Mouse (Mus musculus) forebrain, embryonic 11.5 days (tissue): ENCODE results near the gene Cck. TPM values are rescaled to one million over a fixed set of nuclear protein-coding genes. Genes with fewer than 3 reads are reported as not detected.
A peak's percentile ranks its signal among the peaks of the same experiment; 100 is the strongest.

Experiments used
- ATAC-seq: fragments of 200-750 bp; cut with Nextera tagmentation; replicated peaks from 2 replicates; pipeline ENCODE4 v1.8.0; 2017; ENCODE audit warnings: moderate TSS enrichment; ENCODE audit not compliant: low FRiP score
- DNase-seq: peaks from one replicate; pipeline ENCODE4 v3.0.0-alpha.2; 2017; ENCODE audit warnings: low spot score
- H3K27ac ChIP-seq: fragments of 300-500 bp; sonication (generic); 2 replicates; pipeline ENCODE4 v1.5.1; 2014; ENCODE audit warnings: low read depth, low read length
- H3K27me3 ChIP-seq: fragments of 300-500 bp; sonication (generic); 2 replicates; pipeline ENCODE4 v1.6.1; 2014; ENCODE audit warnings: mild to moderate bottlenecking, low read length, mixed read lengths; ENCODE audit not compliant: control insufficient read depth, insufficient read depth
- H3K36me3 ChIP-seq: fragments of 300-500 bp; sonication (generic); 2 replicates; pipeline ENCODE4 v1.6.1; 2014; ENCODE audit warnings: mild to moderate bottlenecking, low read length, moderate library complexity, mixed read lengths; ENCODE audit not compliant: control insufficient read depth, insufficient read depth
- H3K4me1 ChIP-seq: fragments of 300-500 bp; sonication (generic); replicated peaks from 2 replicates; pipeline ENCODE4 v1.6.1; 2014; ENCODE audit warnings: low read length, mixed read lengths; ENCODE audit not compliant: control insufficient read depth, insufficient read depth
- H3K4me2 ChIP-seq: fragments of 300-500 bp; sonication (generic); 2 replicates; pipeline ENCODE4 v1.6.1; 2014; ENCODE audit warnings: low read depth, mild to moderate bottlenecking, low read length, moderate library complexity, mixed read lengths; ENCODE audit not compliant: severe bottlenecking
- H3K4me3 ChIP-seq: fragments of 300-500 bp; sonication (generic); 2 replicates; pipeline ENCODE4 v1.5.1; 2014; ENCODE audit warnings: low read depth, low read length
- H3K9ac ChIP-seq: fragments of 300-500 bp; sonication (generic); 2 replicates; pipeline ENCODE4 v1.6.1; 2014; ENCODE audit warnings: low read length
- H3K9me3 ChIP-seq: fragments of 300-500 bp; sonication (generic); 2 replicates; pipeline ENCODE4 v1.6.1; 2016; ENCODE audit warnings: low read length, mixed read lengths; ENCODE audit not compliant: control insufficient read depth
- WGBS: fragments of 180-500 bp; shearing (Covaris S2); extraction: QIAGEN DNeasy Blood & Tissue Kit; methylation state at CpG from one replicate; pipeline ENCODE4 v1.1.7; 2014; 5-methylcytosine and 5-hydroxymethylcytosine counted together
- polyA plus RNA-seq: library from polyadenylated mRNA; unstranded; fragments of >200 nt; fragmentation: Nextera tagmentation; extraction: Ambion mirVana; gene quantifications from 2 replicates; pipeline ENCODE4 v1.2.1, GENCODE M21; 2014

Cck gene
- polyA plus RNA-seq, 1 experiment from 2014 or later: 2.5 TPM

GRCm38 (mm10) chr9:121475488-121476452, 19.7 kb downstream of the Cck start:
- Histone ChIP-seq H3K4me2 (no peak overlapping the region), H3K27me3 (no peaks in the 10 kb centered on the region; the same call in 1 of the 2 replicates), H3K4me1 (peaks cover 2% of the 10 kb centered on the region; the same call in 1 of the 2 replicates), H3K9me3 (no peaks in the 10 kb centered on the region), H3K36me3 (no peaks in the 10 kb centered on the region; the same call in 1 of the 2 replicates), H3K9ac (no peak overlapping the region), H3K27ac (no peak overlapping the region), H3K4me3 (no peak overlapping the region)
- 84% methylated on average over 16 of the region's 16 CpGs for WGBS
- DNase-seq: no peak
- ATAC-seq: no peak

GRCm38 (mm10) chr9:121474771-121475170, 20.7 kb downstream of the Cck start:
- no peaks in the 10 kb centered on the region for H3K9me3 ChIP-seq
- WGBS: 78% methylated on average over 5 of the region's 5 CpGs
- H3K4me3 ChIP-seq: no peak overlapping the region
- no peak overlapping the region for H3K4me2 ChIP-seq
- no peak overlapping the region for H3K27ac ChIP-seq
- ATAC-seq (no peak), DNase-seq (no peak)
- peaks cover 2% of the 10 kb centered on the region; the same call in 1 of the 2 replicates for H3K4me1 ChIP-seq
- H3K36me3 ChIP-seq: no peaks in the 10 kb centered on the region; the same call in 1 of the 2 replicates
- H3K9ac ChIP-seq: no peak overlapping the region
- H3K27me3 ChIP-seq: no peaks in the 10 kb centered on the region; the same call in 1 of the 2 replicates

- no peak overlapping the region for H3K4me3 ChIP-seq
- DNase-seq: no peak
- H3K4me1 ChIP-seq: no peaks in the 10 kb centered on the region
- H3K27me3 ChIP-seq: no peaks in the 10 kb centered on the region
- ATAC-seq: no peak
- no peaks in the 10 kb centered on the region; the same call in 1 of the 2 replicates for H3K36me3 ChIP-seq
- no peak overlapping the region for H3K9ac ChIP-seq
- no peak overlapping the region for H3K27ac ChIP-seq
- H3K9me3 ChIP-seq: no peaks in the 10 kb centered on the region
- 82% methylated on average over 6 of the region's 6 CpGs for WGBS
- H3K4me2 ChIP-seq: no peak overlapping the region
Observed at GRCm38 (mm10) chr9:121469711-121470110, 25.8 kb downstream of the Cck start.

- ATAC-seq (no peak), DNase-seq (no peak)
- Histone ChIP-seq H3K27me3 (no peaks in the 10 kb centered on the region), H3K9ac (no peak overlapping the region), H3K4me2 (no peak overlapping the region), H3K27ac (no peak overlapping the region), H3K36me3 (peaks cover 2% of the 10 kb centered on the region; the same call in 1 of the 2 replicates), H3K4me3 (no peak overlapping the region), H3K9me3 (no peaks in the 10 kb centered on the region), H3K4me1 (no peaks in the 10 kb centered on the region)
- WGBS: 85% methylated on average over 11 of the region's 11 CpGs
Observed at GRCm38 (mm10) chr9:121467460-121467859, 28.0 kb downstream of the Cck start.

- no peak for ATAC-seq
- H3K4me1 ChIP-seq: no peaks in the 10 kb centered on the region
Observed at GRCm38 (mm10) chr9:121460527-121460926, 35.0 kb downstream of the Cck start.

GRCm38 (mm10) chr9:121459950-121460349, 35.5 kb downstream of the Cck start:
- Histone ChIP-seq H3K4me3 (no peak overlapping the region), H3K36me3 (peaks cover 2% of the 10 kb centered on the region; the same call in 1 of the 2 replicates), H3K9me3 (no peaks in the 10 kb centered on the region), H3K4me2 (no peak overlapping the region), H3K4me1 (no peaks in the 10 kb centered on the region), H3K27ac (no peak overlapping the region), H3K9ac (no peak overlapping the region), H3K27me3 (no peaks in the 10 kb centered on the region)
- DNase-seq: no peak
- 88% methylated on average over 2 of the region's 2 CpGs for WGBS
- no peak for ATAC-seq

More at GRCm38 (mm10) chr9:121460527-121460926, 35.0 kb downstream of the Cck start:
- 83% methylated on average over 15 of the region's 16 CpGs for WGBS
- no peaks in the 10 kb centered on the region for H3K27me3 ChIP-seq
- DNase-seq: no peak
- peaks cover 2% of the 10 kb centered on the region; the same call in 1 of the 2 replicates for H3K36me3 ChIP-seq
- no peak overlapping the region for H3K9ac ChIP-seq
- no peak overlapping the region for H3K4me2 ChIP-seq
- H3K27ac ChIP-seq: no peak overlapping the region
- H3K4me3 ChIP-seq: no peak overlapping the region
- no peaks in the 10 kb centered on the region for H3K9me3 ChIP-seq

- 31% methylated on average over 8 of the region's 8 CpGs for WGBS
- Histone ChIP-seq H3K27me3 (no peaks in the 10 kb centered on the region), H3K4me1 (no peaks in the 10 kb centered on the region), H3K4me2 (no peak overlapping the region), H3K9ac (no peak overlapping the region), H3K9me3 (no peaks in the 10 kb centered on the region), H3K4me3 (no peak overlapping the region), H3K27ac (no peak overlapping the region), H3K36me3 (peaks cover 12% of the 10 kb centered on the region)
- ATAC-seq (no peak), DNase-seq (peak; percentile 79)
Observed at GRCm38 (mm10) chr9:121458466-121458865, 37.0 kb downstream of the Cck start.

GRCm38 (mm10) chr9:121456739-121457515, 38.6 kb downstream of the Cck start:
- no peak for DNase-seq
- H3K27me3 ChIP-seq: no peaks in the 10 kb centered on the region
- no peaks in the 10 kb centered on the region for H3K4me1 ChIP-seq
- no peak overlapping the region for H3K27ac ChIP-seq
- H3K9ac ChIP-seq: no peak overlapping the region
- no peaks in the 10 kb centered on the region for H3K9me3 ChIP-seq
- peaks cover 9% of the 10 kb centered on the region for H3K36me3 ChIP-seq
- no peak overlapping the region for H3K4me2 ChIP-seq
- no peak overlapping the region for H3K4me3 ChIP-seq
- no peak for ATAC-seq
- WGBS: 91% methylated on average over 13 of the region's 13 CpGs
